Mouse (Mus musculus) C2C12 (cell line): ENCODE data around the gene Akirin1. TPM values are rescaled to one million over a fixed set of nuclear protein-coding genes. Genes with fewer than 3 reads are reported as not detected.
A peak's percentile ranks its signal among the peaks of the same experiment; 100 is the strongest.

Source experiments
- H3K27me3 ChIP-seq: one replicate; pipeline ENCODE4 v1.6.1; 2011; ENCODE audit not compliant: control insufficient read depth, insufficient read depth, insufficient read length
- H3K36me3 ChIP-seq: one replicate; pipeline ENCODE4 v1.6.1; 2011; ENCODE audit not compliant: control insufficient read depth, insufficient read depth
- H3K4me3 ChIP-seq: one replicate; pipeline ENCODE4 v1.5.1; 2011; ENCODE audit warnings: mild to moderate bottlenecking, control low read depth; ENCODE audit not compliant: poor library complexity, insufficient read depth, severe bottlenecking
- H3K79me2 ChIP-seq: one replicate; pipeline ENCODE4 v1.6.1; 2011; ENCODE audit not compliant: control insufficient read depth, insufficient read depth
- H3K79me3 ChIP-seq: one replicate; pipeline ENCODE4 v1.6.1; 2011; ENCODE audit warnings: low read depth, control low read depth
- H3ac ChIP-seq: one replicate; pipeline ENCODE3; 2011; ENCODE audit warnings: low read depth; ENCODE audit not compliant: control insufficient read depth, insufficient read length
- CEBPB ChIP-seq: IDR thresholded peaks from one replicate; pipeline ENCODE4 v1.6.1; 2011; ENCODE audit warnings: low read depth, mild to moderate bottlenecking, control low read depth, moderate library complexity
- CTCF ChIP-seq: IDR thresholded peaks from one replicate; pipeline ENCODE4 v1.5.1; 2011; ENCODE audit not compliant: control insufficient read depth, insufficient read depth, insufficient read length
- FOSL1 ChIP-seq: IDR thresholded peaks from one replicate; pipeline ENCODE4 v1.8.0; 2011; ENCODE audit warnings: mild to moderate bottlenecking, low read length; ENCODE audit not compliant: poor library complexity, insufficient read depth, severe bottlenecking
- MAX ChIP-seq: IDR thresholded peaks from one replicate; pipeline ENCODE4 v1.6.1; 2011; ENCODE audit warnings: mild to moderate bottlenecking, control low read depth
- MYOD1 ChIP-seq: IDR thresholded peaks from one replicate; pipeline ENCODE4 v1.6.1; 2011; ENCODE audit warnings: low read depth; ENCODE audit not compliant: control insufficient read depth, insufficient read length
- MYOG ChIP-seq: IDR thresholded peaks from one replicate; pipeline ENCODE4 v1.6.1; 2011; ENCODE audit not compliant: control insufficient read depth, insufficient read length; ENCODE audit errors: extremely low read depth
- USF1 ChIP-seq: IDR thresholded peaks from one replicate; pipeline ENCODE4 v1.6.1; 2011; ENCODE audit warnings: low read depth, mild to moderate bottlenecking, control low read depth, moderate library complexity
- long read RNA-seq, 2 experiments: library from polyadenylated mRNA; unstranded; transcript quantifications; one replicate each; pipeline ENCODE4 v2.0.0; 2019 to 2020
- polyA plus RNA-seq: library from polyadenylated mRNA; unstranded; fragments of >200 nt; fragmentation: generic; extraction: Trizol; gene quantifications from one replicate; pipeline ENCODE4 v1.2.1, GENCODE M21; 2012; ENCODE audit warnings: missing spikeins

The Akirin1 gene
- 21.8 TPM for polyA plus RNA-seq
- long read RNA-seq, experiment 1, transcript Akirin1-201 (5 exons, 3,052 nt): major isoform, 86 of 92 reads
- long read RNA-seq, experiment 1, partial matches to known transcripts: 0 of 92 reads
- long read RNA-seq, experiment 1, other reads (novel, unspliced or antisense): 6 of 92 reads
- long read RNA-seq, experiment 2, transcript Akirin1-201 (5 exons, 3,052 nt): major isoform, 435 of 444 reads
- long read RNA-seq, experiment 2, partial matches to known transcripts: 1 of 444 reads
- long read RNA-seq, experiment 2, other reads (novel, unspliced or antisense): 7 of 444 reads

DNA sequence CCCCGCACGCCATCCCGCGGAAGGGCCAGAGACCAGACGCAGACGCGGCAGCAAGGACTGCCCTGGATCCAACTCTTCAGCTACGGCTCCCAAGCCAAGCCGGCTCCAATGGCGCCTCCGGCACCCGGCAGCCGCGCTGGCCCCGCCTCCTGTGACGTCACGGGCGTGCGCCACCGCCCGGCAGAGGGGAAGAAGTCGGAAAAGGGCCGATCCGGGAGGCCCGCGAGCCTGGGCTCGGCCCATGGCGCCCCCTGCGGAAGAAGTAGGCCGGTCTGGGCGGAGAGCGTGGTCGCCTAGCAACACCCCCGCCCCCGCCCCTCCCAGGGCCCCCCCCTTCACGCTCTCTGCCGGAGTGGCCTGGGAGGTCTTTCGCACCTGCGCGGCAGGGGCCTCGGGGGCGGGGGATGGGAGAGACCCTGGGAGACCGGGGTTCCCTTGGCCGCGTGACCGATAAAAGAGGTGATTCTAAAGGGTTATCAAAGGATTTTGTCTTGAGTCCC, at the start of gene Akirin1:
Gene Akirin1 (minus strand): TSS at position 194 of the 500 bp plus-strand sequence.
- H3K79me2 ChIP-seq: peaks cover 50% of the 10 kb centered on the region
- H3K27me3 ChIP-seq: no peaks in the 10 kb centered on the region
- no peaks in the 10 kb centered on the region for H3K36me3 ChIP-seq
- H3K4me3 ChIP-seq: peak within 1 kb of the TSS; percentile 97
- H3K79me3 ChIP-seq: peaks cover 45% of the 10 kb centered on the region
- no peak for TF ChIP-seq MYOD1
- TF ChIP-seq MAX: no peak
- TF ChIP-seq CTCF: no peak
- TF ChIP-seq CEBPB: no peak
- no peak for TF ChIP-seq MYOG
- no peak for TF ChIP-seq USF1
- TF ChIP-seq FOSL1: no peak
- H3ac ChIP-seq: peak within 1 kb of the TSS; percentile 87

DNA sequence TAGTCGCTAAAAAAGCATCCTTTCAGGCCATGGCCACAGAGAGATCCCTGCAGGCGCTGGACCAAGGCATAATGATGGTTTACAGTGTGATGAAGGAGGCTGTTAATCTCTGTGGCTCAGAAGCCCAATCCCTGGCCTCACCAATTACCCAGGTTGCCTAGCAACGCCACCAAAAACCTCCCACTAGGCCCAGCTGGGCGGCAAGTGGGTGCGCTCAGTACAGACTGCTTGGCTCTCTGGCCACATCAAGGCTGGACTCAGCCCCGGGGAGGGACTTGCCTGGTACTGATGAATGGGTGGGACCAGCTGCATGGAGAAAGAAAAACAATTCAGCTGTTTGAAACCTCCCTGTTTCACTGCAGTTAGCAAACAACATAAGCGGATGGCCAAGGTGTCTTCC, 47.7 kb upstream of the Akirin1 start:
- TF ChIP-seq MYOD1: no peak
- TF ChIP-seq USF1: no peak
- TF ChIP-seq CTCF: no peak
- no peak for TF ChIP-seq MYOG
- no peak for TF ChIP-seq MAX
- TF ChIP-seq FOSL1: no peak
- no peak for TF ChIP-seq CEBPB
- Histone ChIP-seq H3K79me2 (no peaks in the 10 kb centered on the region), H3K27me3 (no peaks in the 10 kb centered on the region), H3K4me3 (no peak overlapping the region), H3K36me3 (no peaks in the 10 kb centered on the region), H3ac (no peak overlapping the region), H3K79me3 (no peaks in the 10 kb centered on the region)

DNA sequence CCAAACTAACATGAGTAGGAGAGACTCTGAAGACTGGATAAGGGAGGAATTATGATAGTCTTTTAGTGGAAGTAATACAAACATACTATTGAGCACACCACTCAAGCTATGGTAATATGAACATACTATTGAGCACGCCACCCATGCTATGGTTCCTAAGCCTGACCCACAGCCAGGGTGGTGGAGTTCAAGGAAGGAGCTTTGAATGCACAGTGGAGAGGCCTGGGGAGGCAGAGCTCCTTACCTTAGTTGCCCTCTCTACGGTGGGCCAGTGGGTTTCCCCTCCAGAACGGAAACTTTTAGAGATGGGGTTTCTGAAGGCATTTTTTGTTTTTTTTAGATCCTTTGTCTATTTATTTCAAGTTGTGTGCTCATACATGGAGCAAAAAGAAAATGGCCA, 47.3 kb upstream of the Akirin1 start:
- Histone ChIP-seq H3ac (no peak overlapping the region), H3K36me3 (no peaks in the 10 kb centered on the region), H3K27me3 (no peaks in the 10 kb centered on the region), H3K79me3 (no peaks in the 10 kb centered on the region), H3K79me2 (no peaks in the 10 kb centered on the region), H3K4me3 (no peak overlapping the region)
- TF ChIP-seq USF1 (no peak), MYOD1 (no peak), MYOG (no peak), MAX (no peak), CTCF (no peak), FOSL1 (no peak), CEBPB (no peak)

DNA sequence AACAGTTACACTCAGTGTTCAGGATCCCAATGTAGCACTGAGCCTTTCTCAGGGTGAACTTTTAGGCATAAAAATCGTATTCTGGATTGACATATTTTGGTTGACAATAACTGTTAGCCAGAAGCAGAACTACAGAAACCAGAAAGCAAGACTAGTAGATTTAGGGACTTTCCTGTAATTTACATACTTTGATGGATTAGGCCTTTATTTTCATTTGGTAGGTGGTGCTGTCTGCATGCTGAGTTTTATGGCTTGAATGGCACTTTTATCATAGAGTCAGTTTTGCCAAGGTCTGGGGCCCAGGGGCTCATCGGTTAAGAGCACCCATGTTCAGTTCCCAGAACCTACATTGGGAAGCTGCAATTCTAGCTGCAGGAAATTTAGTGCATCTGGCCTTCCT, 44.9 kb upstream of the Akirin1 start:
- H3K79me2 ChIP-seq: no peaks in the 10 kb centered on the region
- no peaks in the 10 kb centered on the region for H3K36me3 ChIP-seq
- no peaks in the 10 kb centered on the region for H3K79me3 ChIP-seq
- H3K4me3 ChIP-seq: no peak overlapping the region
- TF ChIP-seq FOSL1 (no peak), MYOD1 (no peak), CEBPB (no peak), MYOG (no peak), CTCF (no peak), MAX (no peak), USF1 (no peak)
- no peak overlapping the region for H3ac ChIP-seq
- H3K27me3 ChIP-seq: no peaks in the 10 kb centered on the region

DNA sequence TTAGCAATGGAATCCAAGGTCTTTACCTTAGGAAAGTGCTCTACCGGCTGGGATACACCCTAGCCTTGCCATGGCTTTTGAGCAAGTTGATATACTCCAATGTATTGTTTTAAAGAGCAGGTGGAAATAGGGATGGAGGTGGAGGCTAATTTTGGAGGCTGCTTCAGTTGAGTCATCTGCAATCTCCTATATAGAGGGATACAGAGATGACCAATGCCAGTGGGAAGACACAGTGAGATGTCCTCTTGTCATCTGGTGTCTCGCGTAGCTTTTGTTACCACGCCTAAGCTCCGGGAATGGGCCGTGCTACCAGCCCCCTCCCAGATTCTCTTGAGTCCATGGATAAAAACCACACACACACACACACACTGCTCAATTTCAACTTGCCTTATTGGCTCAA, 43.0 kb upstream of the Akirin1 start:
- no peaks in the 10 kb centered on the region for H3K36me3 ChIP-seq

More for the DNA sequence above, 43.0 kb upstream of the Akirin1 start:
- H3ac ChIP-seq: no peak overlapping the region
- no peak overlapping the region for H3K4me3 ChIP-seq
- TF ChIP-seq MYOG (no peak), CTCF (no peak), USF1 (no peak), MAX (no peak), FOSL1 (no peak), CEBPB (no peak), MYOD1 (no peak)
- H3K79me2 ChIP-seq: no peaks in the 10 kb centered on the region
- H3K79me3 ChIP-seq: no peaks in the 10 kb centered on the region
- H3K27me3 ChIP-seq: no peaks in the 10 kb centered on the region
